Mouse (Mus musculus) forebrain, embryonic 16.5 days (tissue): ENCODE results near the gene Slc25a20. TPM values are rescaled to one million over a fixed set of nuclear protein-coding genes. Genes with fewer than 3 reads are reported as not detected.

Source experiments
- ATAC-seq: fragments of 200-750 bp; cut with Nextera tagmentation; 2 replicates; pipeline ENCODE4 v1.8.0; 2017; ENCODE audit warnings: mild to moderate bottlenecking, moderate library complexity
- H3K27ac ChIP-seq: fragments of 300-500 bp; sonication (generic); 2 replicates; pipeline ENCODE4 v1.5.1; 2014; ENCODE audit warnings: low read length, control low read depth
- H3K27me3 ChIP-seq: fragments of 300-500 bp; sonication (generic); replicated peaks from 2 replicates; pipeline ENCODE4 v1.6.1; 2014; ENCODE audit warnings: low read length; ENCODE audit not compliant: control insufficient read depth, insufficient read depth
- H3K36me3 ChIP-seq: fragments of 300-500 bp; sonication (generic); 2 replicates; pipeline ENCODE4 v1.6.1; 2014; ENCODE audit not compliant: control insufficient read depth, insufficient read depth
- H3K4me1 ChIP-seq: fragments of 300-500 bp; sonication (generic); replicated peaks from 2 replicates; pipeline ENCODE4 v1.6.1; 2014; ENCODE audit warnings: low read length; ENCODE audit not compliant: control insufficient read depth, insufficient read depth
- H3K4me2 ChIP-seq: fragments of 300-500 bp; sonication (generic); 2 replicates; pipeline ENCODE4 v1.6.1; 2014; ENCODE audit warnings: mild to moderate bottlenecking, low read length, control low read depth
- H3K4me3 ChIP-seq: fragments of 300-500 bp; sonication (generic); replicated peaks from 2 replicates; pipeline ENCODE4 v1.5.1; 2014; ENCODE audit warnings: mild to moderate bottlenecking, low read length, control low read depth
- H3K9ac ChIP-seq: fragments of 300-500 bp; sonication (generic); replicated peaks from 2 replicates; pipeline ENCODE4 v1.6.1; 2014; ENCODE audit warnings: low read depth, low read length, control low read depth
- H3K9me3 ChIP-seq: fragments of 300-500 bp; sonication (generic); 2 replicates; pipeline ENCODE4 v1.6.1; 2016; ENCODE audit warnings: low read length; ENCODE audit not compliant: control insufficient read depth
- WGBS: fragments of 180-500 bp; shearing (Covaris S2); extraction: QIAGEN DNeasy Blood & Tissue Kit; methylation state at CpG from one replicate; pipeline ENCODE4 v1.1.7; 2014; 5-methylcytosine and 5-hydroxymethylcytosine counted together
- polyA plus RNA-seq: library from polyadenylated mRNA; unstranded; fragments of >200 nt; fragmentation: Nextera tagmentation; extraction: Ambion mirVana; gene quantifications from 2 replicates; pipeline ENCODE4 v1.2.1, GENCODE M21; 2015

The Slc25a20 gene
- polyA plus RNA-seq, 1 experiment from 2014 or later, result 47.8 TPM

DNA sequence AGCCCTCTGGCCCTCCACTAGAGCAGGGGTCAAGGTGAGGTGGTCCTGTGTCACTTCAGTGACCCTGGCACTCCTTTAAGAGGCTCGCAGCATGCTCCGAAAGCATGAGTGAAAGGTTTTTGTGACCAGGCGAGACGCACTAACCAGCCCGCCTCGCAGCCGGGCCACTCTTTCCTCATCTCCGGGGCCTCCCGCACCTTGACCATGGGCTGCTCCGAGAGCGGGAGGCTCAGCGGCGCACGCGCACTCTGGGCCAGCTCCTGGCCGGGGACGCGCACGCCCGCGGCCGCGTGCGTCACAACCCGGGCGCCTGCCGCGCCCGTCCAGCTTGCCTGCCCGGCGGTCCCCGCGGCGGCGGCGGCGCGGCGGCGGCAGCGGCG lies 29.9 kb downstream of the Slc25a20 start:
- Histone ChIP-seq H3K27ac (peak overlapping the region; percentile 60), H3K9me3 (no peaks in the 10 kb centered on the region)

DNA sequence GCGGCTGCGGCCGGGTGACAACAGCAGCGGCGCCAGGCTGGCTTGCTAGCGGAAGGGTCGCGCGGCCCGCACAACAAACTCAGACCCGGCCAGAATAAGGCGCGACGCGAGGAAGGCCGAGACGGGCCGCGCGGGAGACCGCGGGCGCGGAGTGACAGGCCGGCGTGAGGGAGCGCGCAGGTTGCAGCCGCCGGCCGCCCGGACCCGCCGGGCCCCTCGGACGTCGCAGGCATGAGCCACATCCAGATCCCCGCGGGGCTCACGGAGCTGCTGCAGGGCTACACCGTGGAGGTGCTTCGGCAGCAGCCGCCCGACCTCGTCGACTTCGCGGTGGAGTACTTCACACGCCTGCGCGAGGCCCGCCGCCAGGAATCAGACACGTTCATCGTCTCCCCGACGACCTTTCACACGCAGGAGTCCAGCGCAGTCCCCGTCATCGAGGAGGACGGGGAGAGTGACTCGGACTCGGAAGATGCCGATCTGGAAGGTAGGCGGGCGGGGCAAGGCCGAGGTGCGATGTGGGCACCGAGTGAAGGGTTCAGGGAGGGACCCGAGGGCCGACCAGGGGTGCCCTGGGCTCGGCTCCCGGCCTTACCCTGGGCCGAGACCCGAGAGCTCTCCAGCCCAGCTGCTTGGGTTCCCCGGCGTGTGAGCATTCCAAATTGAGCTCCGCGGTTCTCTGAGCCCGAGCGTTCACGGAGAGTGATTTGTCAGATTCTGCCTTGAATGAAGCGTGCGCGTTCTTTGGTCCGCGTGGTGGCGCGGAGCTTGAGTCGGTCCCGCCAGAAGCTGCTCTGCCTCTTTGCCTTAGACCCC lies 30.5 kb downstream of the Slc25a20 start:
- peak; percentile 69 for ATAC-seq
- peaks cover 23% of the 10 kb centered on the region for H3K4me1 ChIP-seq
- no peaks in the 10 kb centered on the region for H3K27me3 ChIP-seq
- H3K9me3 ChIP-seq, result no peaks in the 10 kb centered on the region
- no peaks in the 10 kb centered on the region for H3K36me3 ChIP-seq
- H3K9ac ChIP-seq, result peak overlapping the region; percentile 87
- peak overlapping the region; percentile 87 for H3K4me3 ChIP-seq
- peak overlapping the region; percentile 67 for H3K4me2 ChIP-seq
- WGBS, result under 1% methylated on average over 90 of the region's 92 CpGs
- H3K27ac ChIP-seq, result peak overlapping the region; percentile 60

More for the DNA sequence above, 29.9 kb downstream of the Slc25a20 start:
- ATAC-seq, result peak; percentile 91
- Histone ChIP-seq H3K4me3 (peak overlapping the region; percentile 87), H3K4me1 (peaks cover 23% of the 10 kb centered on the region), H3K27me3 (no peaks in the 10 kb centered on the region), H3K9ac (peak overlapping the region; percentile 87), H3K4me2 (peak overlapping the region; percentile 67), H3K36me3 (no peaks in the 10 kb centered on the region)
- under 1% methylated on average over 42 of the region's 42 CpGs for WGBS

DNA sequence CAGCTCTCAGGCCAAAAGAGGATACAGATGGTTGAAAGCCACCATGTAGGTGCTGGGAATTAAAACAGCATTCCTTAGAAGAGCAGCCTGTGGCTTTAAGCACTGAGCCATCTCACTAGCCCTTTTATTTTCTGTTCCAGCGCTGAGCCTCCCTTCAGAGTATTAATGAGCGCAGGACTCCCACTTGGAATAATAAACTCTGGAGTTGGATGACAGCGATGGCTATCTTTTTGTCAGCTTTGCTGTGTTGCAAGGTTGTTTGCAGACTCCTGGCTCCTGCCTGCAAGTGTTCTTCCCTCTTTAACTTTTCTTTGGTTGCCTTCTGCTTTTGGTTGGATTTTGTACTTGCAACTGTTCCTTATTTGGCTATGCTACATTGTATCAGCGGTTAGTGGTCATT lies 32.1 kb downstream of the Slc25a20 start:
- H3K4me2 ChIP-seq, result peak overlapping the region; percentile 67

DNA sequence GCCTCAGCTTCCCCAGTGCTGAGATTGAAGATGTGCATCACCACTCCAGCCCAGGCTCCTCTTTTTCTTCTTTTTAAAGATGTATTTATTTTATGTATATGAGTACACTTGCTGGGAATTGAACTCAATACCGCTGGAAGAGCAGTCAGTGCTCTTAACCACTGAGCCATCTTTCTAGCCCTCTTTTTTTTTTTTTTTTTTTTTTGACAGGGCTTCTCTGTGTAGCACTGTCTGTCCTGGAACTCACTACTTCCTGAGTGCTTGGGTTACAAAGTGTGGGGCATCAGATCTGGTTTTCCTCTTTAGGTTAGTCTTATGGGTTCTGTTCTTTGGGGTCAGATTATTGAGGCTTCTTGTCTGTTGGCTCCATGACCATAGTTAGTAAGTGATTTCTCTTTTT lies 32.6 kb downstream of the Slc25a20 start:
- no peaks in the 10 kb centered on the region for H3K9me3 ChIP-seq
- peaks cover 23% of the 10 kb centered on the region for H3K4me1 ChIP-seq
- no peak overlapping the region for H3K27ac ChIP-seq
- H3K9ac ChIP-seq, result no peak overlapping the region
- no peak overlapping the region for H3K4me3 ChIP-seq
- ATAC-seq, result no peak
- WGBS, result 92% methylated on average over 1 of the region's 1 CpGs
- H3K27me3 ChIP-seq, result no peaks in the 10 kb centered on the region
- H3K4me2 ChIP-seq, result peak overlapping the region; percentile 67; the same call in 1 of the 2 replicates
- H3K36me3 ChIP-seq, result no peaks in the 10 kb centered on the region

More for the DNA sequence above, 32.1 kb downstream of the Slc25a20 start:
- H3K4me1 ChIP-seq, result peaks cover 23% of the 10 kb centered on the region
- no peak overlapping the region for H3K27ac ChIP-seq
- H3K36me3 ChIP-seq, result no peaks in the 10 kb centered on the region
- no peak for ATAC-seq
- H3K9me3 ChIP-seq, result no peaks in the 10 kb centered on the region
- H3K27me3 ChIP-seq, result no peaks in the 10 kb centered on the region
- 44% methylated on average over 4 of the region's 4 CpGs for WGBS
- H3K4me3 ChIP-seq, result no peak overlapping the region
- H3K9ac ChIP-seq, result no peak overlapping the region

DNA sequence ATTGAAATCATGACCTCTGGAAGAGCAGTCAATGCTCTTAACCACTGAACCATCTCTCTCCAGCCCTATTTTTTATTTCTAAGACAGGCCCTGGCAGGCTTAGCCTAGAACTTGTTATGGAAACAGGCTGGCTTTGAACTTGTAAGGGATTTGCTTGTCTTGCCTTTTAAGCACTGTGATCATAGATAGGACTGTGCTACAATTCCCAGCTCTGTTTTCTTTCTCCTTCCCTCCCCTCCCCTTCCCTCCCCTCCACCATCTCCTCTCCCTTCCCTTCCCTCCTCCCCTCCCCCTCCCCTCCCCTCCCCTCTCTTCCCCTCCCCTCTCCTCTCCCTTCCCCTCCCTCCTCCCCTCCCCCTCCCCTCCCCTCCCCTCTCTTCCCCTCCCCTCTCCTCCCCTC lies 40.6 kb downstream of the Slc25a20 start:
- H3K4me1 ChIP-seq, result no peaks in the 10 kb centered on the region; the same call in 1 of the 2 replicates
- H3K4me2 ChIP-seq, result no peak overlapping the region
- H3K27me3 ChIP-seq, result no peaks in the 10 kb centered on the region
- no peaks in the 10 kb centered on the region for H3K9me3 ChIP-seq
- no peak overlapping the region for H3K9ac ChIP-seq
- no peak for ATAC-seq
- H3K4me3 ChIP-seq, result no peak overlapping the region
- H3K36me3 ChIP-seq, result no peaks in the 10 kb centered on the region
- no peak overlapping the region for H3K27ac ChIP-seq

DNA sequence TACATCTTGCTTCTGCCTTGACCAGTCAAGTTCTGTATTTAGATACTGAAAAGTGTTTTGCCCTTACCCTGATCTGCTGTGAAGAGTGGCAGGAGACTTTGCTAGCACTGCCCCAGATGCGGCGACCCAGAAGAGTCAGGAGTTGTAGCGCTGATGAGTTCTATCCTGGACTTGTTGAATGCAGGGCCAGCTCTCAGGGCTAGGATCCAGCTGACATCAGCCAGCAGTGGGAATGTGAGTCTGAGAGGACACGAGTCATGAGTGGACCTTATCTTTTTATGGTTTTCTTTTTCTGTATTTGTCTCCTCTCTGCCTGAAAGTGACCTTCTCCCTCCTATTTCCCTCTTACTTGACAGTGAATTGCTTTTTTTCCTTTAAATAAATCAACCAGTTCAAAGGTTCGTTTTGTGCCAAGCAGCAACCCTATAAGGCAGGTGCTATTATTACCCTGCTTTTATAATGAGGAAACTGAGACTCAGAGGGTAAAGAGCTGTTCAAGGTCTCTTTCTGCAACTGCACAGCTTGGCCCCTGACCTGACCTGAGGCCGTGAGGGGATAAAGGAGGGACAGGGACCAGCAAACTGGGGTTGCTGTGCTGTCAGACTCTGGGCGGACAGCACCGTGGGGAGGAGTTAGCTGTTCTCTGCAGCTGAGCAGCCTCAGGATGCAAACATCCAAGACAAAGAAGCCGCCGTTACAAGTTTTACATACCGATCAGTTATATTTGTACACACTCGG lies 41.7 kb downstream of the Slc25a20 start:
- Histone ChIP-seq H3K9me3 (no peaks in the 10 kb centered on the region), H3K27me3 (no peaks in the 10 kb centered on the region), H3K36me3 (no peaks in the 10 kb centered on the region), H3K4me1 (no peaks in the 10 kb centered on the region; the same call in 1 of the 2 replicates), H3K4me2 (no peak overlapping the region), H3K27ac (no peak overlapping the region), H3K9ac (no peak overlapping the region; the same call in 1 of the 2 replicates), H3K4me3 (no peak overlapping the region)
- 45% methylated on average over 12 of the region's 12 CpGs for WGBS
- no peak for ATAC-seq

DNA sequence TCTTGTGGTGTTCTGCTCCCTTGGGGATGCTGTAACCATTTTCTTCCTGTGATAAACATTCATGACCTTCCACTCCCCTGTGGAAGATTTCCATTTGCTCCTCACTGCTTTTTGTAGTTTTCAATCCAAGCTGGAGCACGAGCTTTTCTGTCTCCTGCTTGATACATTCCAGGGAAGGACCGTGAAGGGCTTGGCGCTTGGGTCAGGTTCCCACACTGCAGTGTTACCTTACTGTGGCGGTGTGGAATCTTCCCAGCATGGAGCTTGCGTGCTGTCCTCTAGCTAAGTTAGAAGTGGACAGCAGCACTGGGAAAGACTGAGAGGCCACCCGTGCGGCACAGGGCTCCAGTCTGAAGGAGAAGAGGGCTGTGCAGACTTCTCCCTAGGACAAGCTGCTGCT lies 42.7 kb downstream of the Slc25a20 start:
- H3K4me2 ChIP-seq, result no peak overlapping the region
- no peaks in the 10 kb centered on the region for H3K36me3 ChIP-seq
- no peaks in the 10 kb centered on the region; the same call in 1 of the 2 replicates for H3K4me1 ChIP-seq
- no peak overlapping the region for H3K9ac ChIP-seq
- no peak for ATAC-seq
- no peaks in the 10 kb centered on the region for H3K9me3 ChIP-seq
- 78% methylated on average over 7 of the region's 7 CpGs for WGBS
- H3K27me3 ChIP-seq, result no peaks in the 10 kb centered on the region
- H3K4me3 ChIP-seq, result no peak overlapping the region
- H3K27ac ChIP-seq, result no peak overlapping the region

DNA sequence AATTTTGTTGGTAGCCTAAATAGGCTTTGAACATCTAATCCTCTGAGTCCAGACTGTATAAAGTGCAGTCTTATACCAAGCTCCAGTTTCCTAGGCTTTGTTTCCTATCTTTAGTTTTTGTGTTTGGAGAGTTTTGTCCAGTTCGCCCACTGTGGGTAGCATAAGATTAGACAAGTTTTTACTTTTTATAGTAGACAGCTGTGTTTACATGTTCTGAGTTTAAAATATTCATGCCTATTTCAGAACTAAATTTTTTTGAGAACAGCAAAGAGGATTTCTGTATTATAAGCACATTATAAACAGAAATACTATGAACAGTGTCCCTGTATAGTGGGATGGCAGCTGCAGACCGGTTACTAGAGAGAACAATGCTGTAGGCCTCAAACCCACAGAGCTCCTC lies 45.3 kb downstream of the Slc25a20 start:
- Histone ChIP-seq H3K27me3 (no peaks in the 10 kb centered on the region), H3K4me2 (no peak overlapping the region), H3K27ac (no peak overlapping the region), H3K9ac (no peak overlapping the region), H3K4me1 (no peaks in the 10 kb centered on the region; the same call in 1 of the 2 replicates), H3K9me3 (no peaks in the 10 kb centered on the region), H3K36me3 (no peaks in the 10 kb centered on the region), H3K4me3 (no peak overlapping the region)
- no peak for ATAC-seq
- WGBS, result 85% methylated on average over 2 of the region's 2 CpGs

DNA sequence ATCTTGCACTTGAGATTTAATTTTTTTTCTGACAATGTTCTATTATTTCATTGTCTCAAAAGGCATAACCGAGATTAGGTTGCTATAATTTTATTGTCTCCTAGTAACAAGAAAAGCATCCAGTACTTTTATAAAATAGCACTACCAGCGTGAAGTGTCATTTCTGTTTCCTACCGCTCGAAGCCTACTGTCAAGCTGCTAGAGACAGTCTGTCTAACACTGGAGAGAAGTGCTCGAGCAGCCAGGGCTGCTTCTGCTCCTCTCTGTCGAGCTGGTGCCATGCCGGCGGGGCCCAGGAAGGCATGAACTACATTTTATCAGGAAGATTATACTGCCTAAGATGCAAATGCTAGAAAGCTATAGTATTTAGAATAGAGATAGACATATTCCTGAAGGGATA lies 46.9 kb downstream of the Slc25a20 start:
- WGBS, result 81% methylated on average over 8 of the region's 8 CpGs
- H3K36me3 ChIP-seq, result no peaks in the 10 kb centered on the region
- H3K9ac ChIP-seq, result no peak overlapping the region
- no peaks in the 10 kb centered on the region for H3K4me1 ChIP-seq
- H3K27ac ChIP-seq, result no peak overlapping the region
- no peaks in the 10 kb centered on the region for H3K9me3 ChIP-seq
- H3K4me2 ChIP-seq, result no peak overlapping the region
- H3K4me3 ChIP-seq, result no peak overlapping the region
- no peak for ATAC-seq
- H3K27me3 ChIP-seq, result no peaks in the 10 kb centered on the region
